In genomic region chr1:78182954-78183353, GRCm38 (mm10) we compare ENCODE assay signal across 26 mouse cellular contexts. TPM values are rescaled to one million over a fixed set of nuclear protein-coding genes. Genes with fewer than 3 reads are reported as not detected.
A peak's percentile ranks its signal among the peaks of the same experiment; 100 is the strongest.
DNase-seq lines count a peak whose midpoint lies in the region; ATAC-seq and TF ChIP-seq lines count a peak whose summit lies in the region.
"Had no signal": no experiment of that assay in that cellular context is flagged by ENCODE, and none has a peak within 500 bp of the region (broad histone marks: within the 10 kb centered on the region; RNA-seq: fewer than 3 reads in every experiment).

No protein-coding gene starts in this region.

- intact Hi-C loops in gastrocnemius, postnatal 36 days (cut with DNase I), result no loop called here

- 45% methylated on average over 5 of the region's 5 CpGs for WGBS in hindbrain, postnatal 0 days
- 39% methylated on average over 5 of the region's 5 CpGs for WGBS in hindbrain, embryonic 13.5 days
- WGBS in midbrain, embryonic 13.5 days, result 42% methylated on average over 5 of the region's 5 CpGs
- 38% methylated on average over 5 of the region's 5 CpGs for WGBS in midbrain, embryonic 16.5 days
- WGBS in neural tube, embryonic 12.5 days, result 33% methylated on average over 5 of the region's 5 CpGs

- ATAC-seq in hindbrain, postnatal 0 days, result no peak
- no peak for ATAC-seq in hindbrain, embryonic 13.5 days (ENCODE audit: low FRiP score)
- ATAC-seq in midbrain, embryonic 13.5 days, result no peak
- ATAC-seq in midbrain, embryonic 16.5 days, result no peak
- ATAC-seq in neural tube, embryonic 12.5 days (ENCODE audit: low FRiP score, low read depth), result peak; percentile 21; the same call in 1 of the 2 replicates
- ATAC-seq: activated CD4-positive, CD25-positive, alpha-beta regulatory T cell, adult 4 months; forebrain, embryonic 16.5 days; intestine, embryonic 15.5 days; Patski had no signal

- no peak for TF ChIP-seq CTCF in hindbrain, postnatal 0 days (IDR thresholded peaks at IDR 0.05; ENCODE audit: low read depth)

- peak overlapping the region; percentile 16; the same call in 1 of the 2 replicates for H3K4me2 ChIP-seq in hindbrain, postnatal 0 days (ENCODE audit: low read depth, low read length)
- no peak overlapping the region for H3K4me2 ChIP-seq in hindbrain, embryonic 13.5 days
- peak overlapping the region; percentile 29 for H3K4me2 ChIP-seq in midbrain, embryonic 13.5 days (replicated peaks)
- no peak overlapping the region for H3K4me2 ChIP-seq in midbrain, embryonic 16.5 days (ENCODE audit: low read length)
- peak overlapping the region; percentile 36 for H3K4me2 ChIP-seq in neural tube, embryonic 12.5 days (replicated peaks)
- H3K4me2 ChIP-seq: forebrain, embryonic 12.5 days; heart, embryonic 11.5 days; heart, embryonic 15.5 days; hindbrain, embryonic 12.5 days; intestine, embryonic 15.5 days had no signal

- no peak overlapping the region for H3K4me3 ChIP-seq in hindbrain, postnatal 0 days (ENCODE audit: low read length)
- no peak overlapping the region for H3K4me3 ChIP-seq in hindbrain, embryonic 13.5 days
- no peak overlapping the region for H3K4me3 ChIP-seq in midbrain, embryonic 13.5 days (replicated peaks)
- H3K4me3 ChIP-seq in midbrain, embryonic 16.5 days (ENCODE audit: low read depth, low read length), result no peak overlapping the region
- no peak overlapping the region for H3K4me3 ChIP-seq in neural tube, embryonic 12.5 days
- H3K4me3 ChIP-seq: embryonic facial prominence, embryonic 13.5 days; forebrain, embryonic 12.5 days; heart, embryonic 15.5 days; hindbrain, embryonic 12.5 days; intestine, embryonic 15.5 days had no signal

- H3K36me3 ChIP-seq in hindbrain, postnatal 0 days (ENCODE audit: insufficient read depth, low read length), result no peaks in the 10 kb centered on the region
- H3K36me3 ChIP-seq in hindbrain, embryonic 13.5 days, result no peaks in the 10 kb centered on the region
- H3K36me3 ChIP-seq in midbrain, embryonic 13.5 days, result no peaks in the 10 kb centered on the region
- H3K36me3 ChIP-seq in midbrain, embryonic 16.5 days (ENCODE audit: control insufficient read depth, insufficient read depth, low read length), result no peaks in the 10 kb centered on the region
- no peaks in the 10 kb centered on the region for H3K36me3 ChIP-seq in neural tube, embryonic 12.5 days
- H3K36me3 ChIP-seq: forebrain, embryonic 12.5 days; heart, embryonic 15.5 days; hindbrain, embryonic 12.5 days; intestine, embryonic 15.5 days had no signal

- peak; percentile 18 for DNase-seq in embryo, embryonic 11 days
- no peak for DNase-seq in embryo, embryonic 9.5 days (ENCODE audit: extremely low spot score)
- DNase-seq in hindbrain, postnatal 0 days (ENCODE audit: low spot score), result no peak
- DNase-seq in gastrocnemius, postnatal 36 days, result no peak
- DNase-seq: adrenal gland, postnatal 14 days; cerebellum, adult 11-12 months; cerebellum, adult 9-10 months; cerebellum, postnatal 36 days; gastrocnemius, postnatal 14 days; heart, postnatal 14 days had no signal

- H3K9me3 ChIP-seq in hindbrain, postnatal 0 days (ENCODE audit: low read length), result no peaks in the 10 kb centered on the region
- H3K9me3 ChIP-seq in hindbrain, embryonic 13.5 days, result no peaks in the 10 kb centered on the region
- H3K9me3 ChIP-seq in midbrain, embryonic 13.5 days, result no peaks in the 10 kb centered on the region
- no peaks in the 10 kb centered on the region for H3K9me3 ChIP-seq in midbrain, embryonic 16.5 days (replicated peaks; ENCODE audit: control insufficient read depth, low read length, poor library complexity, severe bottlenecking)
- no peaks in the 10 kb centered on the region for H3K9me3 ChIP-seq in neural tube, embryonic 12.5 days
- H3K9me3 ChIP-seq: embryonic facial prominence, embryonic 13.5 days; forebrain, embryonic 12.5 days; heart, embryonic 15.5 days; hindbrain, embryonic 12.5 days; intestine, embryonic 15.5 days had no signal

- H3K27me3 ChIP-seq in hindbrain, postnatal 0 days (ENCODE audit: insufficient read depth, low read length), result peaks cover 11% of the 10 kb centered on the region; the same call in 1 of the 2 replicates
- peaks cover 81% of the 10 kb centered on the region for H3K27me3 ChIP-seq in hindbrain, embryonic 13.5 days
- H3K27me3 ChIP-seq in midbrain, embryonic 13.5 days, result peaks cover 90% of the 10 kb centered on the region
- peaks cover 40% of the 10 kb centered on the region for H3K27me3 ChIP-seq in midbrain, embryonic 16.5 days (ENCODE audit: control insufficient read depth, insufficient read depth, low read depth, low read length)
- peaks cover 22% of the 10 kb centered on the region for H3K27me3 ChIP-seq in neural tube, embryonic 12.5 days (replicated peaks)

- H3K27ac ChIP-seq in hindbrain, postnatal 0 days, result no peak overlapping the region
- no peak overlapping the region for H3K27ac ChIP-seq in hindbrain, embryonic 13.5 days
- peak overlapping the region; percentile 53 for H3K27ac ChIP-seq in midbrain, embryonic 13.5 days
- no peak overlapping the region for H3K27ac ChIP-seq in midbrain, embryonic 16.5 days (ENCODE audit: low read length)
- no peak overlapping the region for H3K27ac ChIP-seq in neural tube, embryonic 12.5 days
- H3K27ac ChIP-seq: embryonic facial prominence, embryonic 13.5 days; forebrain, embryonic 12.5 days; heart, embryonic 15.5 days; hindbrain, embryonic 12.5 days; intestine, embryonic 15.5 days had no signal

- H3K9ac ChIP-seq in hindbrain, postnatal 0 days (replicated peaks; ENCODE audit: low read length), result no peak overlapping the region
- H3K9ac ChIP-seq in hindbrain, embryonic 13.5 days, result no peak overlapping the region
- H3K9ac ChIP-seq in midbrain, embryonic 13.5 days (replicated peaks), result no peak overlapping the region
- no peak overlapping the region for H3K9ac ChIP-seq in midbrain, embryonic 16.5 days (ENCODE audit: low read depth, low read length)
- H3K9ac ChIP-seq in neural tube, embryonic 12.5 days, result no peak overlapping the region
- H3K9ac ChIP-seq: embryonic facial prominence, embryonic 13.5 days; forebrain, embryonic 12.5 days; heart, embryonic 15.5 days; hindbrain, embryonic 12.5 days; intestine, embryonic 15.5 days had no signal

- no peaks in the 10 kb centered on the region for H3K4me1 ChIP-seq in hindbrain, postnatal 0 days (ENCODE audit: insufficient read depth, low read length)
- H3K4me1 ChIP-seq in hindbrain, embryonic 13.5 days (replicated peaks), result peaks cover 17% of the 10 kb centered on the region
- peaks cover 32% of the 10 kb centered on the region for H3K4me1 ChIP-seq in midbrain, embryonic 13.5 days (replicated peaks)
- no peaks in the 10 kb centered on the region for H3K4me1 ChIP-seq in midbrain, embryonic 16.5 days (ENCODE audit: control insufficient read depth, insufficient read depth, low read length)
- peaks cover 27% of the 10 kb centered on the region for H3K4me1 ChIP-seq in neural tube, embryonic 12.5 days
- H3K4me1 ChIP-seq: heart, embryonic 15.5 days; intestine, embryonic 15.5 days had no signal

RNA-seq across cellular contexts. Expression of gene Pax3, which starts 14.0 kb away (rescaled TPM):
- total RNA-seq in hindbrain, postnatal 0 days (2014; rRNA removed), result 8.0 and 11.9 TPM in 2 replicates
- 14.0 and 14.5 TPM in 2 replicates for polyA plus RNA-seq in hindbrain, postnatal 0 days (2015; fragmentation: Nextera tagmentation; extraction: Ambion mirVana)
- polyA plus RNA-seq in hindbrain, embryonic 13.5 days (2015; fragmentation: Nextera tagmentation; extraction: Ambion mirVana), result 17.6 and 24.4 TPM in 2 replicates
- 30.4 and 35.6 TPM in 2 replicates for polyA plus RNA-seq in midbrain, embryonic 13.5 days (2015; fragmentation: Nextera tagmentation; extraction: Ambion mirVana)
- 7.2 and 8.4 TPM in 2 replicates for polyA plus RNA-seq in midbrain, embryonic 16.5 days (2015; fragmentation: Nextera tagmentation; extraction: Ambion mirVana)
- 44.6 and 45.4 TPM in 2 replicates for polyA plus RNA-seq in neural tube, embryonic 12.5 days (2016; fragmentation: Nextera tagmentation; extraction: Ambion mirVana)
- total RNA-seq in gastrocnemius, postnatal 36 days (2021), result not detected
- total RNA-seq: adrenal gland, adult 18-20 months; adrenal gland, postnatal 14 days; gastrocnemius, postnatal 14 days; granulocyte monocyte progenitor cell, adult 5-6 weeks had no signal
- polyA plus RNA-seq: forebrain, embryonic 16.5 days; frontal cortex, adult 2 months; intestine, embryonic 15.5 days had no signal

Comparison
In these comparisons a context has a peak if more than half of its experiments do, and no peak if none do; other contexts are left out.
1. H3K4me2 ChIP-seq: peak in hindbrain, postnatal 0 days (single experiment), midbrain, embryonic 13.5 days (single experiment) and neural tube, embryonic 12.5 days (single experiment); none in hindbrain, embryonic 13.5 days (single experiment) and midbrain, embryonic 16.5 days (single experiment).